Mouse (Mus musculus): ENCODE data around the gene Tmcc1.
"Not testable (repeated sequence)": the region's sequence is repeated elsewhere in the genome, so short reads cannot be mapped to it uniquely, and the experiment has no call there.

The Tmcc1 gene

GRCm38 (mm10) chr6:116193394-116194393 lies at the start of gene Tmcc1:
Gene Tmcc1, minus strand, starts transcription at chr6:116193486.
- DNase-seq: peak; percentile 98

DNA sequence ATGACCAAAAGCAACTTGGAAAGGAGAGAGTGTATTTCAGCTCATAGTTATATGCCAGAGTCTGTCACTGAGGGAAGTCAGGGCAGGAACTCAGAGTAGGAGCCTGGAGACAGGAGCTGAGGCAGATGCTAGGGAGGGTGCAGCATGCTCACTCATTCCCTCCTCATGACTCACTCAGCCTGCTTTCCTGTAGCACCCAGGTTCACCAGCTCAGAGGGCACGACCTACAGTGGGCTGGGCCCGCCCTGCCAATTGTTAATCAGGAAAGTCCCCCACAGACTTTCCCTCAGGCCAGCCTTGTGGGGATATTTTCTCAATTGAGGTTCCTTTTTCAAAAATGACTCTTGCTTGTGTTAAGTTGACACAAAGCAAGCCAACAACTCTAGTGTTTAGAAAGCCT lies 47.1 kb upstream of the Tmcc1 start:
- DNase-seq: no peak

GRCm38 (mm10) chr6:116238083-116238482 lies 44.8 kb upstream of the Tmcc1 start:
- no peak for DNase-seq

- no peak for DNase-seq
Observed at GRCm38 (mm10) chr6:116235336-116235735, 42.0 kb upstream of the Tmcc1 start.

- not testable (repeated sequence) for DNase-seq
Observed at GRCm38 (mm10) chr6:116234821-116235220, 41.5 kb upstream of the Tmcc1 start.

DNA sequence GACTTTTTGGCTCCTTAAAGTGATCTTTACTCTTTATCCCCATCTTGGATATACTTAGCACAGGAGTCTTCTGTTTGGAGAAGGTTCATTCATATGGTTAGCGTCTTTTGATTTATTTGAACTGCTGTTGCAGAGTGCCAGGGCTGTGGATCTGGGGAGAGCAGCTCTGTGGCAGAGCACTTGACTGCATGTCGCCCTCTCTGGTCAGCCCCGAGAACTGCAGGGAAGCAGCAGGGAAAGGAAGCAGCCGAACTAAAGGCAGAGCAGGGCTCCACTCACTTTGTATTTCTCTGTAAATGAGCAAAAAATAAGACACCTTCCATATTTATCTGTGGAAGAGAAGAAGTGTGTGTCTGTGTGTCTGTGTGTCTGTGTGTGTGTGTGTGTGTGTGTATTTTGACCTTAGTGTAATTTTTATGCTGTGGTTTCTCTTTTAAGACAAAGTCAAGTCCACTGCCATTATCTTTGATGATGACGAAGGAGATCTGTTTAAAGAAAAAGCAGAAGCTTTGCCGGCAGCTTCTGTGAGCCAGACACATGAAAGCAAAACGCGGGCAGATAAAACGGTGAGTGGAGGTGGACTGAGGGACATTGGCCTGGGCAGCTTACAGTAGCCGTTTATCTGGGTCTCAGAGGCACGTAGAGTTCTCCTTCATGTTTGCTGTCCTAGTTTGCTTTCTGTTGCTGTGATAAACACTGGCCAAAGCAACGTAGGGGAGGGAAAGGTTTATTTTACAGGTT lies 35.7 kb upstream of the Tmcc1 start:
- DNase-seq: peak; percentile 76

DNA sequence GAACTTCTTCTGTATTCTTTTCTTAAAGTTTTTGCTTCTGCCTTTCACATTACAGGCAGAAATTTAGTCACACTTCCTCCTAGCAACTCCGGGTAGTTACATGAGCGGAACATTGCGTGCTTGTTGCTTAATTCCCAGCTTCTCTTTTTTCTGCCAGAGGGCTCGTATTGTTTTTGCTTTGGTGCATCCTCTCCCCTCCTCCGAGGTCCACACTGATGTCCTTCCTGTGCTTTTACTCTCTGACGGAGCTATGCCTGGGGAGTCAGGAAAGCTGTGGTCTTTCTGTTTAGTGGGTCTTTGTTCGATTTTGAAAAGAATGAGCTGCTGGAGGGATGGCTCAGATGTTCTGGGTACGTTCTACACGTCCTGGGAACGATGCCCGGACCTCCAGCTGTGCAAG lies 34.5 kb upstream of the Tmcc1 start:
- no peak for DNase-seq

DNA sequence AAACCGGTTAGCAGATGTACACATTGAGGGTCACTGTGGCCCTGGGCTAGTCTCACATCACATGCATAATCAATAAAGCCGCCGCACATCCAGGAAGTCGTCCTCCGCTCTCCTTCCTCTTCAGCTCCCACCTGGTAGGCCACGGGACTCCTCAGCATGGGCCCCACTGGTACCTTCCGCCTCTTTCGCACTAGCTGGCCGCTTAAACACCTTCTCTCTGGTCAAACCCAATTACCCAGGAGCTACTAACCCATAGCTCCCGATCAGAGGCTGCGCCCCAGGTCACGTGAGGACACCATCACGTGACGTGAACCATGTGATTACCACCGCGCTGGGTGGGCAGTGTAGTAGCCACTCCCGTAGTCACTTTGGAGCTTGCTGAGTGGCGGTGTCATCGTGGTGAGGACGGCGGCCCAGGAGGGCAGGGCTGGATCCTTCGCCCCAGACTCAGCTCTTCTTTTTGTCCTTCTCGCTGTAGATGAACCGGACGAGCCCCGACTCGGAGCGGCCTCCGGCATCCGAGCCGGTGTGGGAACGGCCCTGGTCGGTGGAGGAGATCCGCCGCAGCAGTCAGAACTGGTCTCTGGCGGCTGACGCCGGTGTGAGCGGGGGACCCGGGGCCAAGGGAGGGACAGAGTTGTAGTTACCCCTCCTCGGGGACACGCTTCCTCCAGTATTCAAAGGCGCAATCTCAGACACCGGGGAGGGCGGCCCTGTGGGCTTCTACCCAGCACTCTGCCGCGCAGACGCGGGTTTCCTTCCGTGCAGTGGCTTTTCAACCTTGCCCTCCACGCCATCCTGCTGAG lies 14.6 kb upstream of the Tmcc1 start, which contains the start of gene Washc2:
Gene Washc2 (plus strand): TSS at position 310 of the 806 bp plus-strand sequence.
- peak; percentile 97 for DNase-seq

DNA sequence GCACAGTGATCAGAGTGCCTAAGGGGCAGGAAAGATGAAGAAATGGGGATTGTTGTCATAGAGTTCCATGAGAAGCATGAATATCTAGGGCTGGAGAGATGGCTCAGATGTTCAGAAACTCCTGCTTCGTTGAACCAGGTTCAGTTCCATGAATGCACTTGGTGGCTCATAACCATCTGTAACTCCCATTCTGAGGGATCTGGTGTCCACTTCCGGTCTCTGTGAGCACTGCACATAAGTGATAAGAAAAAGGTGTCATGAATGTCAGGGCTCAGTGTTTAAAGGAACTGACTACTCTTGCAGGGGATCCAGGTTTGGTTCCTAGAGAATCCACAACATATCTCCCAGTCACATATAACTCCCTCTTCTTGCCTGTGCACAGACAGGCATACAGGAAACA lies 6.4 kb upstream of the Tmcc1 start:
- no peak for DNase-seq

DNA sequence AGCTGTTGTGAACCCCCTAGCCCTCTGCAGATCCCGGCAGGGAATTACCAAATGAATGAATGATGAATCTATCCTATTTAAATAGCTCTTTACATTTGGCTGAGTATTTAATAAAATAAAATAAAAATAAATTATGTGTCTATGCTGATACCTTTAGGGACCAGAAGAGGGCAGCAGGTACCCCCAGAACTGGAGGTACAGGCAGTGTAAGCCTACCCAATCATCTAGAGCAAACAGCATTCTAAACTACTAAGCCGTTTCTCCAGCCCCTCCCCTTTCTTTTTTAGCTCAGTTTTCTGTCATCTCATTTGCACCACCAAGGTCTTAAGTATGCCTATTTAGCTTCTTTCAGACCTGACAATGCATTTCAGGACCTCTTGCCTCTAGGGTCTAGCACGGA lies 4.9 kb upstream of the Tmcc1 start:
- DNase-seq: peak; percentile 47

DNA sequence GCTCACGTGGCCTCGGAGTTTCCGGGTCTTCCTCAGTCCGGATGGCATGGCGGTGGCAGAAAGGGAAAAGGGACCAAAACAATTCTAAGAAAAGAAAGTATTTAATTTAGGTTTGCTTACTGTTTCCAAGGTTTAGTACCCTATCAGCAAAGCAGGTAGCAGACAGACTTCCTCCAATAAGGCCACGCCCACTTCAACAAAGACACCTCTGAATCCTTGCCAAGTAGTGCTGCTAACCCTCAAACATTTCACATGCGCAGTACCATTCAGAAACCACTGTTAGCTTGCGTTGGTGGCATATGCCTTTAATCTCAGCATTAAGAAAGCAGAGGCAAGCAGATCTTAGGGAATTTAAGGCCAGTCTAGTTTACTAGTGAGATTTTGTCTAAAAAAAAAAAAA lies 2.5 kb upstream of the Tmcc1 start:
- no peak for DNase-seq

DNA sequence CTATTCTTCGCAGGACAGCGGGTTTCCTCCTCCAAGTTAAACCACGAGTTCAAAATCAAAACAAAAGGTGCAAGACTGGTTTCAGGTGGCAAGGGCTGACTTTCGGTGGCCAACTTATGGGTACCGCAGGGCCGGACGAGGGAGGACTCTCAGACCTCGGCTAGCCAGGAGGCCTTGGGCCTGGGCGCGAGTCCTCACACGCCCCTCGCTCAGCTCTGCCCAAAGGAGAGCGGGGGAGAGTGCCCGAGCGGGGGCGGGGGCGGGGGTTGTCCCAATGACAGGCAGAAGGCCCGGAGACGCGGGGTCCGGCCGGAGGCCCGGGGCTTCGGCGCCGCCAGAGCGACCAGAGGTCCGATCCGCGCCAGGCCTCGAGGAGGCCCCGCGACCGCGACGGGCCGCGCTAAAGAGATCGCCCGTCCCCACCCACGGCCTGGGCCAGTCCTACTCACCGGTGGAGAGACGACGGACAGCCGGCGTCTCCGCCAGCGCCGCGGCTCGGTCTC lies 426 bp downstream of the Tmcc1 start:
- DNase-seq: peak; percentile 70

GRCm38 (mm10) chr6:116189417-116189816 lies 3.9 kb downstream of the Tmcc1 start:
- DNase-seq: no peak

DNA sequence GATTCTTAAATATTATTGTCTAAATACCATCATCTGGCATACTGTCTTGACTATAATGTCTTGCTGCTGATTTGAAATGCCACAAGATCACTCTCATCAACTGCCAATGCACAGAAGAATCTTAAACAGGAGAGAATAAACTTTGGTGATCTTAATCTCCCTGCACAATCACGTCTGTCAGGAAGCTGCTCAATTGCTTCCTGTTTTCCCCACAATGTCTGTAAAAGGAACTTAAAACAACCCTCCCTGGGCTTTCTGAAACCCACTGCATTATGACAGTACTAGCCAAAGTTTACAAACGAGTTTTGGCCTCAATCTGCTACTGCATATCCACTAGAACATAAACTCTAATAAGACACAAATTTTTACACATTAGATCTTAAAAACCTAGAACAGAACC lies 6.8 kb downstream of the Tmcc1 start:
- no peak for DNase-seq

DNA sequence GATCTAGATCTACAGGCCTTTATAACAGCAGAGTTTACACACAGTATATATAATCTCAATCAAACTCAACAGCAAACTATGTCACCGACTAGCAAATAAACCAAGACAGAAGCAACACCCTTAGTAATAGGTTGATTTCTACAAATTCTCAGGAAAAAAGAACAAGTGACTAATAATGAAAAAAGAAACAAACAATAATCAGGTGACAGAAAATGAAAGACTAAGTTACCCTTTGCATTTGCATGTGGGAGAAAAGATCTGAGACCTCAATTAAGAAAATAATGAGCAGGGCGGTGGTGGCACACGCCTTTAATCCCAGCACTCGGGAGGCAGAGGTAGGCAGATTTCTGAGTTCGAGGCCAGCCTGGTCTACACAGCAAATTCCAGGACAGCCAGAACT lies 9.8 kb downstream of the Tmcc1 start:
- no peak for DNase-seq

DNA sequence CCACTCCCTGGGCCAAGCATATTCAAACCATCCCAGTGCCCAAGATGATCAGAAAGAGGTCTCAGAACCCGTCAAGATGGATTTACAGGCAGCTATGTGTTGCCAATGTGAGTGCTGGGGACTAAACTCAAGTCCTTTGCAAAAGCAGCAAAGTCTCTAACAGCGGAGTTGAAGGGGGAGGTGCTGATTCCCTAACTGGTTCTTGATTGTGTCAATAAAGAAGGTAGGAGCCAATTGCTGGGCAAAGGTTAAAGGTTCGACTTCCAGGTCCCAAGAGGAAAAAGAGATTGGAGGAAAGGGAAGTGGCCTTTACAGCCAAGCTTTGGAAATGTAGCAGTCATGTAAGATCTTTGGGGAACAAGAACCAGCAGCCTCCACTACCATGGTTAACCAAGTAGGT lies 12.6 kb downstream of the Tmcc1 start:
- no peak for DNase-seq

DNA sequence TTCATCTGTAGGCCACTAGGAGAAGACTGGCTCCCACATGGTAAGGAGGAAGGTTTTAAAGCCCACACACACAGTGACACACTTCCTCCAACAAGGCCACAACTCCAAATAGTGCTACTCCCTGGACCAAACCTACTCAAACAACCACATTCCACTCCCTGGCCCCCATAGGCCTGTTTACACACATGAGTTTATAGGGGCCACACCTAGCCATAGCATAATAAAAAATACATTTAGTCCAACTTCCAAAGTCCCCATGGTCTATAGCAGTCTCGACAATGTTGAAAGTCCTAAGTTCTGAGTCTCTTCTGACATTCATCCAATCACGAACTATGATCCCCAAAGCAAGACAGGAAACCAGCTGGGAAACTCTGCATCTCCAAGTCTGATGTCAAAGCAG lies 14.9 kb downstream of the Tmcc1 start:
- DNase-seq: no peak

DNA sequence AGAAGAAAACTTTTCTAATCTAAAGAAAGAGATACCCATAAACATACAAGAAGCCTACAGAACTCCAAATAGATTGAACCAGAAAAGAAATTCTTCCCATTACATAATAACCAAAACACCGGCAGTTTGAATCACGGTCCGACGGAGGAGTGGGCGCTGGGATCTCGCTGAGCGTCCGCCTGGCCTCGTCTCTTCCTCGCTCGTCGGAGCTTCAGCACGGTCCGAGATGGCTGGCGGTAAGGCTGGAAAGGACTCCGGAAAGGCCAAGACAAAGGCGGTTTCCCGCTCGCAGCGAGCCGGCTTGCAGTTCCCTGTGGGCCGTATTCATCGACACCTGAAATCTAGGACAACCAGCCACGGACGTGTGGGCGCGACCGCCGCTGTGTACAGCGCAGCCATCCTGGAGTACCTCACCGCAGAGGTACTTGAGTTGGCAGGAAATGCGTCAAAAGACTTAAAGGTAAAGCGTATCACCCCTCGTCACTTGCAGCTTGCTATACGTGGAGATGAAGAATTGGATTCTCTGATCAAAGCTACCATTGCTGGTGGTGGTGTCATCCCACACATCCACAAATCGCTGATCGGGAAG lies 19.7 kb downstream of the Tmcc1 start:
- not testable (repeated sequence) for DNase-seq

- no peak for DNase-seq
Observed at GRCm38 (mm10) chr6:116166383-116166782, 26.9 kb downstream of the Tmcc1 start.

GRCm38 (mm10) chr6:116154854-116155624 lies 38.2 kb downstream of the Tmcc1 start:
- peak; percentile 28 for DNase-seq

DNA sequence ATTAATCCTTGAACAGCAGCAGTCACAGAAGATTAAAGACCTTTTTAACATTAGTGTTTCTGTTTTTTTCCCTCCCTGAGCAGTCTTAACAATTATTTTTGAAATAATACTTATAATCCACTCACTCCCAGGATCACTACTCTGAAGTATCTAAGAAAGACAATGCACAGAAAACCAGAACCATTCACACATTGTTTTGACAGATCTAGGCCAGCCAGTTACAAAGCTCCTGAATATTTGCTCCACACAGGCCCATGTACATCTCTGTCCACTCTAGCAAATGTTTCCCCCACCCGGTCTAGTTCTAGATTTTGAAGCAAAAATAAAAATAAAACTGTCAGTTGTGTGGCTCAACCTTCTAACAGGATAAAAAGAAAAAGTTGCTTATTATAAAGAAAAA lies 45.9 kb downstream of the Tmcc1 start:
- no peak for DNase-seq

DNA sequence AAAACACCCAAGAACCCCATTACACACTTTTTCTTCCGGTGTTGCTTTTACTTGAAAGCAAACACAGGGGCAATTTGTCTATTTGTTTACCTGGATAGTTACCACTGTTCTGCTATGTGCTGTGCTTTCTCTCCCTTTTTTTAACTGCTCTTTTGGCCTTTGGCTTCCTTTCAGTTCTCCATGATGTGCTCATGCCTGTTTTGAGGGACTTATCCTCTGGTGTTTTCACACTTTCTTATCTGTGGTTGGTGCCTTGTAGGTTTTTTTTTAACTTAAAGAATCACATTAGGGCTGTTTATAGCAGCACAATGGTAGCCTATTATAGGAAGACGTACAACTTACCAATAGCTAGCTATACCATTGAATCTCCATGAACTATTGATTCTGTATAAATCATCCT lies 51.6 kb downstream of the Tmcc1 start:
- no peak for DNase-seq

All from embryo, embryonic 11 days (tissue).